Mouse (Mus musculus) bone marrow, adult 2 months (tissue): ENCODE data around the gene Ankrd44.

Experiments used
- CTCF ChIP-seq: fragments of 200-500 bp; IDR thresholded peaks from 2 replicates; pipeline ENCODE4 v1.5.1; 2011; ENCODE audit warnings: low read length, control low read depth; ENCODE audit not compliant: control insufficient read depth, insufficient read depth
- POLR2A ChIP-seq: fragments of 200-500 bp; IDR thresholded peaks from 2 replicates; pipeline ENCODE4 v1.6.1; 2011; ENCODE audit warnings: low read depth, mild to moderate bottlenecking, control low read depth, low read length, borderline replicate concordance; ENCODE audit not compliant: control insufficient read depth

DNA sequence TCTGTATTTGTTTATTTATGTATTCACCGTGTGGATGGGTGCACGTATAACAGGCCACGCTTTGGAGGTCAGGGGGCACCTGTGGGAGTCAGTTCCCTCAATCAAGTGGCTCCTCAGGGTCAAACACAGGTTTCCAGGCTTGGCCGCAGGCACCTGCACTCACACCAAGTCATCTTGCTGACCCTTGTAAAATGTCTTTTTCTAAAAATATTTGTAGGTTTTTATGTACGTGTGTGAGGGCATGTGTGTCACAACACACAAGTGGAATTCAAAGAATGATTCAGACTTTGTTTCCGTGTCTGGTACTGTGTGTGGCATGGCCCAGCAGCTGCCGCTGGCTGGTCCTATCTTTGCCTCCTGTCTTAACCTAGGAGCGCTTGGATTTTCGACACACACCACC is 35.5 kb upstream of the Ankrd44 start:
- TF ChIP-seq CTCF (no peak), POLR2A (no peak)
